Mouse (Mus musculus): ENCODE data around the gene Ccdc28b. TPM values are rescaled to one million over a fixed set of nuclear protein-coding genes. Genes with fewer than 3 reads are reported as not detected.

The Ccdc28b gene
- polyA plus RNA-seq, 1 experiment from 2014 or later: 66.7 TPM

DNA sequence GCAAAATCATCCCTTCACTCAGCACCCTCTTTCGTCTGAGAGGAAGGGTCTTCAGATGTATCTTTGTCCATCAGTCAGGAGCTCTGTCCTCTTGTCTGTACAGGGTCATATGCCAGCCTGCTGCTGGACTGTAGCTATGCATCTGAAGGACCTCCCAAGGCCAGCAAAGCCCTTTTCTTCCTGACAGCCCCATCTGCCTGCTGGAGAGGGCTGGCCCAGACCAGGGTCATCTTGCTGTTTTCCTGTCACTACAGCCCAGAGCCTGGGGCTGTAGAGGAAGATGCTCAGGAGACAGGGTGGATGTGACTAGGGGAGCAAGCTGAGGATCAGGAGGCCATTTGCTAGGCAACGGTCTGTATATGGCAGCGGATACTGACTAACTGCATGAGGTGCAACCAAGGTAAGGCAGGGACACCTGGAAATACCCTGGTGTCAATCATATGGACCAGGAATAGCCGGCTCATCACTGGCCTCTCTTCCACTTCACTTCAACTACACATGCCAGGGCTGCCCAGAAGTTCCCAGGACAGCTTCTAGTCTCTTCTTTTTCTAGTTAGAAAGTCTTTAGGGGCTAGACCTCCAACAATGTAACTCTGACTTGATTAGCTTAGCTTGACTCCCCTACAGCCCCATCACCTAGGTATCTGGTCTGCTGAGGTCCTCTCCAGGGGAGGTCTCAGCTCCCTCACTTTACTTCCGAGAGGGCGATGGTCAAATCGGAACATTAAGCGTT, 778 bp downstream of the Ccdc28b start:
- ATAC-seq (ENCODE audit: insufficient number of reproducible peaks, low FRiP score, low TSS enrichment, low read depth): no peak
- Histone ChIP-seq H3K4me1 (peaks cover 47% of the 10 kb centered on the region), H3K9me3 (replicated peaks) (no peaks in the 10 kb centered on the region), H3K27me3 (no peaks in the 10 kb centered on the region), H3K36me3 (peaks cover 26% of the 10 kb centered on the region), H3K4me2 (replicated peaks) (peak overlapping the region; percentile 76), H3K9ac (peak overlapping the region; percentile 59), H3K4me3 (replicated peaks) (peak overlapping the region; percentile 68), H3K27ac (replicated peaks) (peak overlapping the region; percentile 96)
- WGBS: 22% methylated on average over 8 of the region's 8 CpGs

DNA sequence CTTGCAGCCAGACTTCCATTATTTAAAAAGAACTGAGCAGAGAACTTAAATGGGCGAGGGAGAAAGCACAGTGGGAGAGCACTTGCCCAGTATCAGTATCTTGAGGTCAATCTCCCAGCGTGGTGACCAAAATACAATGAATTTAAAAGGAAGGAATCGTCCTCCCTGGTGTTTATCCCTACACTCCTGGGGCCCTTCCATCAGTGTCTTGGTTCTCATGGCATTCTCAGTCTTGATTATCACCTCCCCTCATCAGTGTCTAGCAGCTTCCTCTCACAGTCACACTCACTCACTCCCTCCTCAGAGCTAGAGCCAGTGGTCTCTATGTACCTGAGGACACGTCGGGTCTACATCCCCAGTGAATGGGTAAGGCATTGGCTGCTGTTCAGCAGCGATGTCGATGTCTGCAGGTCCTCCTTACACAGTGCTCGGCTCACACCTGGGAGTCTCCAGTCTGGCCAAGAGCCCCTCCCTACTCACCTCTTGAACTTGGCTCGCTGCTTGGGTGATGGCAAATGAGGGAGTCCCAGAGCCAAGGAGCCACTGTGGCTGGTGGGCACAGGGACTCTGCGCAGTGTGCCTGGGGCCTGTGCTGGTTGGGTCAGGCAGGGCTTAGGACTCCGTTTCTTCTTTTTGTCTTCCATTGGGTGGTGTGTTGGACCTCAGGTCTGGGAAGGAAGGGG, 1.5 kb downstream of the Ccdc28b start:
- peaks cover 52% of the 10 kb centered on the region for H3K4me1 ChIP-seq
- ATAC-seq (ENCODE audit: insufficient number of reproducible peaks, low FRiP score, low TSS enrichment, low read depth): no peak
- peak overlapping the region; percentile 59; the same call in 1 of the 2 replicates for H3K9ac ChIP-seq
- H3K36me3 ChIP-seq: peaks cover 21% of the 10 kb centered on the region
- H3K4me3 ChIP-seq (replicated peaks): peak overlapping the region; percentile 68; the same call in 1 of the 2 replicates
- no peaks in the 10 kb centered on the region for H3K27me3 ChIP-seq
- H3K9me3 ChIP-seq (replicated peaks): no peaks in the 10 kb centered on the region
- WGBS: 83% methylated on average over 11 of the region's 11 CpGs
- 0 out of 2 replicates have a peak overlapping the region, but pooled peaks have one; percentile 12 for H3K27ac ChIP-seq (replicated peaks)
- peak overlapping the region; percentile 76 for H3K4me2 ChIP-seq (replicated peaks)

DNA sequence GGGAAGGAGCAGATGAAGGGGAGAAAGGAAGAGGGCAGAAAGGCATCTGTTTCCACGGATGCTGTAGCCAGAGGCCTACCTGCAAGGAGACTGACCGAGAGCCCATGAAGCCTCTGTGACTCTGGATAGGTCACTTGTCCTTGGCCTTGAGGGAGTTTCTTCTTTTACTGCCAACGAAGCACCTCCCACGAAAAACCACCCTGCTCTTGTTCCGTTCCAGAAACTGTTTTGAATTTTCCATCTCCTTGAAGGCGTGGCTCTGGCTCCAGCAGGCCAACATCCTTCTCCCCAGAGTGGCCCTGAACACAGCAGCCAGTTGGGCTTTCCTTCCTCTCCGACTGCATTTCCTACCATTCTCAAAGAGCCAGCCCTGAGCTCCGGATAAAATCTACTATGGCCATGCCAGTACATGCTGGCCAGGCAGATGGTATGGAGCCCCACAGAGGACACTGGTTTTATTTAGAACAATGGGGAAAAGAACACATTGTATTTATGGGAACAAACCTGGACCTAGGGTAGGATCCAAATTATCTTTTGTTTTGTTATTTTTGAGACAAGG, 2.4 kb downstream of the Ccdc28b start:
- Histone ChIP-seq H3K36me3 (peaks cover 20% of the 10 kb centered on the region), H3K4me1 (peaks cover 52% of the 10 kb centered on the region), H3K4me3 (replicated peaks) (no peak overlapping the region), H3K9ac (no peak overlapping the region), H3K27ac (replicated peaks) (peak overlapping the region; percentile 41; the same call in 1 of the 2 replicates), H3K9me3 (replicated peaks) (no peaks in the 10 kb centered on the region), H3K4me2 (replicated peaks) (no peak overlapping the region), H3K27me3 (no peaks in the 10 kb centered on the region)
- no peak for ATAC-seq (ENCODE audit: insufficient number of reproducible peaks, low FRiP score, low TSS enrichment, low read depth)
- 64% methylated on average over 8 of the region's 8 CpGs for WGBS

DNA sequence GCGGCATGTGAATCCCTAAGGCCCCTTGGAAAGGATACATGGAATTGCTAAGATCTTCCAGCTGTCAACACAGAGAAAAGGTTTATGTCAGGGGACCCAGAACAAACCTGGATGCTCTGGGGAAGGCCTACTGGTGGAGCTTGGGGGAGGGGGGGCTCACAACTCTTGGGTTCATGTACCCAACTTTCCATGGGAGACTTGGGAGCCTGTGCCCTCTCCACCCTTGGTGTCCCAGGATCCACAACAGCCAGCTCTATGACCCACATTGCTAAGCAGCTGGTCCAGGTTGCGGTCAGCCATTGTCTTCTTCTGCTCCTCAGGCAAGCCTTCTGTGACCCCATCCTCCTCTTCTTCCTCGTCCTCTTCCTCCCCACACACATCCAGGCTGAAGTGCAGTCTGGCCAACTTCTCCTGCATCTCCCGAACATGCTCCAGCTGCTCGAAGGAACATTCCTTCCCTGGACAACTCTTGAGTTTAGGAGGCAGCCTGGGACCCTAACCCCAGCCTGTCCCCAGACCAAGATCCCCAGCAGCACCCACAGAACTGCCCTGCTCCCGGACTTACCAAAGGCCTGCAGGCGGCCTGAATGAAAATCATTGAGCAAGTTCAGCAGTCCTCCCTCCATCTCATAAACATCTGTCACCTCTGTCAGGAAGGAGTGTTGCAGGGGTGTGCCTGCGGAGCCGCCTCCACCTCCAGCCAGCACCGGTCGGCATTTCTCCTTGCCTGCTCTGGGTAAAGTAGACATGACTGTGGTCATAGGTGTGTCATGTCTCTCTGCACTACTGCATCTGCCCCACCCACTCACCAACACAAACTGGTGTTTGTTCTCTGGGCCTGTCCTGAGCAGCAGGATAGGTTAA, 3.1 kb downstream of the Ccdc28b start:
- H3K36me3 ChIP-seq: peaks cover 22% of the 10 kb centered on the region; the same call in 1 of the 2 replicates
- H3K4me3 ChIP-seq (replicated peaks): no peak overlapping the region
- WGBS: 84% methylated on average over 11 of the region's 11 CpGs
- H3K9ac ChIP-seq: no peak overlapping the region
- peak overlapping the region; percentile 41; the same call in 1 of the 2 replicates for H3K27ac ChIP-seq (replicated peaks)
- H3K4me2 ChIP-seq (replicated peaks): no peak overlapping the region
- H3K9me3 ChIP-seq (replicated peaks): no peaks in the 10 kb centered on the region
- H3K4me1 ChIP-seq: peaks cover 50% of the 10 kb centered on the region
- H3K27me3 ChIP-seq: no peaks in the 10 kb centered on the region
- ATAC-seq (ENCODE audit: insufficient number of reproducible peaks, low FRiP score, low TSS enrichment, low read depth): no peak

DNA sequence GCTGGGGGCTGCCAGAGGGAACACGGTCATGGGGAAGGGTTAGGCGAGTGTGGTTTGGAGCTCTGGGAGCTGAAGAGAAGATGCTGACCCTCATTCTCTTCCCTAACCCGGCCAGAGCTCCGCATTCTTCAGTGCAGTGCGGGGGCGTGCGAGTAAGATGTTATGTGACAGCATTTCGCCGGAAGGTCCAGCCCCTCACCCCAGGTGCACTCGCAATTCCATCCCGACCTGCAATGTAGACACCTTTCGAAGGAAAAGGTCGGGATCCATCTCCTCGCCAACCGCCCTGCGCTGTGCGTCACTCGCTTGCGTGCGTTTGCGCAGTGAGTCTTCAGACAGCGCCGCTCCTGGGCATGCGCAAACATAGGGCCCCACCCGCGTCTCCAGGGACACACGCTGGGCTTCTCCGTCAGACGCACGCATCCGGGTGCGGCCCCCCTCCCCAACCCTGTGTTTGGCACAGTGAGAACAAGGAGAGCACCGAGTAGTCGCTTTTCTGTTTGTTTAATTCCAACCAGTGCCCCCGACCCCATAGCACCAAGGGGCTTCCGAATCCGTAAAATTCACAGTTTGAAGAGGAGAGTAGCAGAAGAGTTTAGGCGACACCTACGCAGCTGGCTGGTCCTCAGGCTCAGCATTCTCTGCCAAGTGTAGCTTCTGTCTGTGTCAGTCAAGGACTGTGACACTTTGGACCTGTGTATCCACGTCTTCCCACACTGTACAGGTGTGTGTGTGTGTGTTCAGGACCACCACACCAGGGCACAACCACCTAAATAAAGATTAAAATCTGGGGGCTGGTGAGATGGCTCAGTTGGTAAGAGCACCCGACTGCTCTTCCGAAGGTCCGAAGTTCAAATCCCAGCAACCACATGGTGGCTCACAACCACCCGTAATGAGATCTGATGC, 4.7 kb downstream of the Ccdc28b start, which contains the start of gene Iqcc:
TSS of gene Iqcc (minus strand) at position 314 of the 906 bp plus-strand sequence.
- Histone ChIP-seq H3K4me3 (replicated peaks) (peak within 1 kb of the TSS; percentile 63), H3K27ac (replicated peaks) (peak within 1 kb of the TSS; percentile 88), H3K9me3 (replicated peaks) (no peaks in the 10 kb centered on the region), H3K9ac (peak within 1 kb of the TSS; percentile 76), H3K4me2 (replicated peaks) (peak within 1 kb of the TSS; percentile 73), H3K36me3 (peaks cover 22% of the 10 kb centered on the region; the same call in 1 of the 2 replicates), H3K27me3 (no peaks in the 10 kb centered on the region), H3K4me1 (peaks cover 38% of the 10 kb centered on the region)
- WGBS: 5% methylated on average over 44 of the region's 44 CpGs
- ATAC-seq (ENCODE audit: insufficient number of reproducible peaks, low FRiP score, low TSS enrichment, low read depth): peak; percentile 92

DNA sequence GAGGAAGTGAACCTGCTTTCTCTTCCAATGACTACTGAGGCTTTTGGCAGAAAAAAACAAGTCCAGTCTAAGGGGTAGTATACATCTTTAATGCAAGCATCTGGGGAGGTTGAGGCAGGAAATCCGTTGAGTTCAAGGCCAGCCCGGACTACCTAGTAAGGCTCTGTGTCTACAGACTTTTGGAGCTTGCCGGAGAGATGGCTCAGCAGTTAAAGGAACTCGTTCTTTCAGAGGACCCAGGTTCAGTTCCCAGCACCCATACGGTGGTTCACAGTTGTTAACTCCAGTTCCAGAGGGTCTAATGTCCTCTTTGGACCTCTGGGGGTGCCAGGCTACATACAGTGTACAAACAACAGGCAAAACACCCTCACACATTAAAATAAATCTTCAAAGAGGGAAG, 5.7 kb downstream of the Ccdc28b start:
- Histone ChIP-seq H3K4me2 (replicated peaks) (peak overlapping the region; percentile 73), H3K27me3 (no peaks in the 10 kb centered on the region), H3K9ac (peak overlapping the region; percentile 76), H3K4me3 (replicated peaks) (peak overlapping the region; percentile 63), H3K9me3 (replicated peaks) (no peaks in the 10 kb centered on the region), H3K4me1 (peaks cover 36% of the 10 kb centered on the region), H3K27ac (replicated peaks) (no peak overlapping the region), H3K36me3 (peaks cover 22% of the 10 kb centered on the region; the same call in 1 of the 2 replicates)
- 95% methylated on average over 5 of the region's 5 CpGs for WGBS
- no peak for ATAC-seq (ENCODE audit: insufficient number of reproducible peaks, low FRiP score, low TSS enrichment, low read depth)

DNA sequence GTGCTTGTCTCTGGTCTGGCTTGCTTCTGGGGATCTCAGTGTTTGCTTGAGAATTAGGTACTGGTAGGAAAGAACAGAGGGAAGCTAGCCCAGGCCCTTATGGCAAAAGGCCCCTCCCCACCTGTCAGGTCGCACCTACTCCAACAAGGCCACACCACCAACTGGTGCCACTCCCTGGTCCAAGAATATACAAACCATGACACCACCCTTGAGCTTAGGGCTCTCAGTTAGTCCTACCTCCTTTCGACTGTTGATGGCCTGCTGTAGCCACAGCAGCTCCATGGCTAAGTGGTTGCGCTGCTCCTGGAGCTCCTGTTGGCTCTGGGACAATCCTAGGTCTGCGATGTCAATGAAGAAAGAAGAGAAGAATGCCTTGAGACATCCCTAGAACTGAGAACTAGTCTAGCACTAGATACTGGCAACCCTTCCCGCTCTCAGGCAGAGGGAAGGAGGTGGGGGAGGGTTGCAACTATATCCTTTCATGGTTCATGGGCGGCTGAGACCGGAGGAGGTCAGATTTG, 6.6 kb downstream of the Ccdc28b start:
- no peak overlapping the region for H3K4me3 ChIP-seq (replicated peaks)

DNA sequence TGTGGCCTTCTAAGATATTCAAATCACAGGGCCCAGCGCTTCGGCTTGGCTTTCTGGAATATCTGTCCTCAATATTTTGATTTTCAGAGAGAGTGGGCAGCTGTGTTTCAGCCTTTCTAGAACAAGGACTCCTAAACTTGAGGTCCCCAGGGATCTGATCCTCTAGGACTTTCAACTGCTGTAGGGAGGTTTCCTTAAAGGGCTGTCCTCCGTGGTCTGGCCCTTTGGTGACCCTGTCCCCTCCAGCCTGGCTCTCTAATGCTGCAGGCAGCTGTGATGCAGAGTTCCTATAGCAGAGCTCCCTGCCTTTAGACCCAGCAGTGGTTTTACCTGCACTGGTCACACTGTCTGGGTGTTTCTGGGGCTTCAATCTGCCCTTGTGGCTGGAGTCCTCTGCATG, 7.1 kb downstream of the Ccdc28b start:
- 88% methylated on average over 3 of the region's 3 CpGs for WGBS
- Histone ChIP-seq H3K4me2 (replicated peaks) (no peak overlapping the region), H3K4me1 (peaks cover 24% of the 10 kb centered on the region), H3K36me3 (peaks cover 22% of the 10 kb centered on the region; the same call in 1 of the 2 replicates), H3K9me3 (replicated peaks) (no peaks in the 10 kb centered on the region), H3K9ac (no peak overlapping the region), H3K27me3 (no peaks in the 10 kb centered on the region), H3K4me3 (replicated peaks) (no peak overlapping the region), H3K27ac (replicated peaks) (no peak overlapping the region)
- no peak for ATAC-seq (ENCODE audit: insufficient number of reproducible peaks, low FRiP score, low TSS enrichment, low read depth)

More for the DNA sequence above, 6.6 kb downstream of the Ccdc28b start:
- no peak for ATAC-seq (ENCODE audit: insufficient number of reproducible peaks, low FRiP score, low TSS enrichment, low read depth)
- peaks cover 28% of the 10 kb centered on the region for H3K4me1 ChIP-seq
- H3K4me2 ChIP-seq (replicated peaks): no peak overlapping the region
- peaks cover 22% of the 10 kb centered on the region; the same call in 1 of the 2 replicates for H3K36me3 ChIP-seq
- no peaks in the 10 kb centered on the region for H3K27me3 ChIP-seq
- H3K9ac ChIP-seq: no peak overlapping the region
- no peaks in the 10 kb centered on the region for H3K9me3 ChIP-seq (replicated peaks)
- WGBS: 95% methylated on average over 7 of the region's 7 CpGs
- H3K27ac ChIP-seq (replicated peaks): no peak overlapping the region

DNA sequence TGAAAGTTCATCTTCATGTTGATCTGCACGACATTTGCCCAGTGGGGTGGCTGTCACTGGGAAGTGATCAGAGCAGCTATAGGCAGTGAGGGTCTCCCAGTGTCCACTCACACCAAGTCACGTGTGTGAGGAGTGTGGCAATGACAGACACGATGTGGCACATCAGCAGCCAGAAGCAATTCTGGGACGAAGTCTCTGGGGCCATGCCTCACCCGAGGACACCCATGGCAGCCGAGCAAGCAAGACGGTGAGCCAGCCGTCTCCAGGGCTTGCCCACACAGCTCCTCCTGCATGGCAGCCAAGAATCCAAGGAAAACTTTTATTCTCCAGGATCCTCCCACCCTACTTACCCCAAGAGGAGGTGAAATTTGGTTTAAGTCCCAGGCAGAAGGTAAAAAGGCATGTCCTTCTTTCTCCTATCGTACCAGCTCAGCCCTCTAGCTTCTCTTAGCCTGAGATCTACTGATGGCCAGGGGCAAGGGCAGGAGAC, 7.9 kb downstream of the Ccdc28b start:
- Histone ChIP-seq H3K9me3 (replicated peaks) (no peaks in the 10 kb centered on the region), H3K27me3 (no peaks in the 10 kb centered on the region), H3K4me1 (peaks cover 20% of the 10 kb centered on the region), H3K4me2 (replicated peaks) (no peak overlapping the region), H3K27ac (replicated peaks) (no peak overlapping the region), H3K36me3 (peaks cover 22% of the 10 kb centered on the region; the same call in 1 of the 2 replicates), H3K4me3 (replicated peaks) (no peak overlapping the region), H3K9ac (no peak overlapping the region)
- no peak for ATAC-seq (ENCODE audit: insufficient number of reproducible peaks, low FRiP score, low TSS enrichment, low read depth)
- 83% methylated on average over 9 of the region's 9 CpGs for WGBS

Measured in embryonic facial prominence, embryonic 15.5 days (tissue).